Mouse (Mus musculus): ENCODE data around the gene Arid3a.

GRCm38 (mm10) chr10:79912412-79912811 is 14.4 kb upstream of the Arid3a start:
- TF ChIP-seq CTCF (IDR thresholded peaks at IDR 0.05; ENCODE audit: control insufficient read depth, insufficient read depth, insufficient replicate concordance, low read depth, low read length) = no peak
- TF ChIP-seq POLR2A (IDR thresholded peaks at IDR 0.05; ENCODE audit: control insufficient read depth, low read depth, low read length) = no peak
